Mouse (Mus musculus) adrenal gland, adult 18-20 months (tissue): ENCODE measurements around the gene Ahsg. TPM values are rescaled to one million over a fixed set of nuclear protein-coding genes. Genes with fewer than 3 reads are reported as not detected.

ENCODE experiments used
- DNase-seq, 2 experiments: peaks; one replicate each; pipeline ENCODE4 v3.0.0; 2021 to 2022; ENCODE audit warnings: low spot score in 2 of 2
- total RNA-seq, 2 experiments: library from RNA; stranded (reverse); gene quantifications; 1 replicate in 1 of 2; 2 replicates in 1 of 2; pipeline ENCODE4 v1.2.3; 2021

The Ahsg gene
- total RNA-seq, 2 experiments from 2014 or later, result 5.0 to 8.3 TPM

GRCm38 (mm10) chr16:22885356-22885755 lies 5.7 kb upstream of the Ahsg start:
- DNase-seq, result no peak

- DNase-seq, result peak in 1 of 2 experiments; percentile 27
Measured at GRCm38 (mm10) chr16:22886726-22887125, 4.4 kb upstream of the Ahsg start.

- no peak for DNase-seq
Measured at GRCm38 (mm10) chr16:22888835-22889234, 2.2 kb upstream of the Ahsg start.

GRCm38 (mm10) chr16:22889716-22890115 lies 1.4 kb upstream of the Ahsg start:
- no peak for DNase-seq

- DNase-seq, result no peak
Measured at GRCm38 (mm10) chr16:22891733-22892154, 667 bp downstream of the Ahsg start.

GRCm38 (mm10) chr16:22894095-22894494 lies 3.0 kb downstream of the Ahsg start:
- DNase-seq, result no peak

GRCm38 (mm10) chr16:22896618-22897017 lies 5.5 kb downstream of the Ahsg start:
- no peak for DNase-seq

GRCm38 (mm10) chr16:22899346-22899745 lies 8.3 kb downstream of the Ahsg start:
- DNase-seq, result no peak

- DNase-seq, result no peak
Measured at GRCm38 (mm10) chr16:22899866-22900570, 8.9 kb downstream of the Ahsg start.

- no peak for DNase-seq
Measured at GRCm38 (mm10) chr16:22901326-22901725, 10.2 kb downstream of the Ahsg start.

- DNase-seq, result no peak
Measured at GRCm38 (mm10) chr16:22909290-22909689, 18.2 kb downstream of the Ahsg start.

GRCm38 (mm10) chr16:22911986-22912385 lies 20.9 kb downstream of the Ahsg start:
- no peak for DNase-seq

- no peak for DNase-seq
Measured at GRCm38 (mm10) chr16:22912886-22913285, 21.8 kb downstream of the Ahsg start.

- no peak for DNase-seq
Measured at GRCm38 (mm10) chr16:22914276-22914675, 23.2 kb downstream of the Ahsg start.

GRCm38 (mm10) chr16:22918034-22918433 lies 27.0 kb downstream of the Ahsg start, which contains the start of gene Fetub:
Gene Fetub (plus strand): TSS chr16:22918334.
- DNase-seq, result no peak

- DNase-seq, result peak in 1 of 2 experiments; percentile 19
Measured at GRCm38 (mm10) chr16:22918664-22919312, 27.7 kb downstream of the Ahsg start.

- DNase-seq, result peak; percentile 34 to 38
Measured at GRCm38 (mm10) chr16:22919971-22920854, 29.1 kb downstream of the Ahsg start.

- no peak for DNase-seq
Measured at GRCm38 (mm10) chr16:22921761-22922160, 30.7 kb downstream of the Ahsg start.

- DNase-seq, result no peak
Measured at GRCm38 (mm10) chr16:22922433-22922832, 31.4 kb downstream of the Ahsg start.

- DNase-seq, result no peak
Measured at GRCm38 (mm10) chr16:22929575-22929974, 38.5 kb downstream of the Ahsg start.

- DNase-seq, result no peak
Measured at GRCm38 (mm10) chr16:22931431-22932200, 40.5 kb downstream of the Ahsg start.
